Mouse (Mus musculus): ENCODE data around the gene Dusp2. TPM values are rescaled to one million over a fixed set of nuclear protein-coding genes. Genes with fewer than 3 reads are reported as not detected.

Gene Dusp2
- total and polyA plus RNA-seq, 3 experiments = 0.11 TPM; not detected in 2

- no peaks in the 10 kb centered on the region for H3K36me3 ChIP-seq (replicated peaks)
- DNase-seq (ENCODE audit: low spot score) = no peak
- ATAC-seq (ENCODE audit: extremely low read depth, insufficient number of reproducible peaks, low FRiP score, poor library complexity, severe bottlenecking) = no peak
- no peaks in the 10 kb centered on the region for H3K9me3 ChIP-seq (replicated peaks)
- H3K4me3 ChIP-seq (ENCODE audit: low read depth, low read length) = no peak overlapping the region
- no peaks in the 10 kb centered on the region; the same call in 1 of the 2 replicates for H3K4me1 ChIP-seq (ENCODE audit: insufficient read depth, low read depth, low read length)
- no peak for TF ChIP-seq GATA1 (IDR thresholded peaks at IDR 0.05; ENCODE audit: borderline replicate concordance, low read length)
- TF ChIP-seq CTCF (IDR thresholded peaks at IDR 0.05; ENCODE audit: low read depth, low read length) = no peak
- no peak for TF ChIP-seq GATA2 (IDR thresholded peaks at IDR 0.05; ENCODE audit: borderline replicate concordance, low read depth, low read length)
- no peak for TF ChIP-seq TAL1 (conservative IDR thresholded peaks at IDR 0.05; ENCODE audit: low read depth, low read length)
- TF ChIP-seq POLR2AphosphoS5 (IDR thresholded peaks at IDR 0.05; ENCODE audit: insufficient replicate concordance, low read depth, low read length) = no peak
- H3K27me3 ChIP-seq (ENCODE audit: insufficient read depth, low read length) = peaks cover 6% of the 10 kb centered on the region
These were observed 24.8 kb upstream of the Dusp2 start for GRCm38 (mm10) chr2:127311193-127311592.

- DNase-seq (ENCODE audit: low spot score) (no peak), ATAC-seq (ENCODE audit: extremely low read depth, insufficient number of reproducible peaks, low FRiP score, poor library complexity, severe bottlenecking) (no peak)
- Histone ChIP-seq H3K4me1 (ENCODE audit: insufficient read depth, low read depth, low read length) (no peaks in the 10 kb centered on the region), H3K36me3 (replicated peaks) (no peaks in the 10 kb centered on the region), H3K9me3 (replicated peaks) (no peaks in the 10 kb centered on the region), H3K27me3 (ENCODE audit: insufficient read depth, low read length) (peaks cover 15% of the 10 kb centered on the region), H3K4me3 (ENCODE audit: low read depth, low read length) (no peak overlapping the region)
- no peak for TF ChIP-seq GATA1 (IDR thresholded peaks at IDR 0.05; ENCODE audit: borderline replicate concordance, low read length)
- no peak for TF ChIP-seq CTCF (IDR thresholded peaks at IDR 0.05; ENCODE audit: low read depth, low read length)
- no peak for TF ChIP-seq POLR2AphosphoS5 (IDR thresholded peaks at IDR 0.05; ENCODE audit: insufficient replicate concordance, low read depth, low read length)
- no peak for TF ChIP-seq GATA2 (IDR thresholded peaks at IDR 0.05; ENCODE audit: borderline replicate concordance, low read depth, low read length)
- TF ChIP-seq TAL1 (conservative IDR thresholded peaks at IDR 0.05; ENCODE audit: low read depth, low read length) = no peak
These were observed 23.2 kb upstream of the Dusp2 start for GRCm38 (mm10) chr2:127312801-127313200.

GRCm38 (mm10) chr2:127313878-127314277 is 22.1 kb upstream of the Dusp2 start:
- peaks cover 19% of the 10 kb centered on the region for H3K27me3 ChIP-seq (ENCODE audit: insufficient read depth, low read length)
- no peaks in the 10 kb centered on the region for H3K4me1 ChIP-seq (ENCODE audit: insufficient read depth, low read depth, low read length)
- DNase-seq (ENCODE audit: low spot score) = no peak
- no peaks in the 10 kb centered on the region for H3K36me3 ChIP-seq (replicated peaks)
- H3K4me3 ChIP-seq (ENCODE audit: low read depth, low read length) = no peak overlapping the region
- TF ChIP-seq CTCF (IDR thresholded peaks at IDR 0.05; ENCODE audit: low read depth, low read length) (no peak), POLR2AphosphoS5 (IDR thresholded peaks at IDR 0.05; ENCODE audit: insufficient replicate concordance, low read depth, low read length) (no peak), GATA1 (IDR thresholded peaks at IDR 0.05; ENCODE audit: borderline replicate concordance, low read length) (no peak), TAL1 (conservative IDR thresholded peaks at IDR 0.05; ENCODE audit: low read depth, low read length) (no peak), GATA2 (IDR thresholded peaks at IDR 0.05; ENCODE audit: borderline replicate concordance, low read depth, low read length) (no peak)
- H3K9me3 ChIP-seq (replicated peaks) = no peaks in the 10 kb centered on the region
- ATAC-seq (ENCODE audit: extremely low read depth, insufficient number of reproducible peaks, low FRiP score, poor library complexity, severe bottlenecking) = no peak

- TF ChIP-seq GATA1 (IDR thresholded peaks at IDR 0.05; ENCODE audit: borderline replicate concordance, low read length) = no peak
- Histone ChIP-seq H3K36me3 (replicated peaks) (no peaks in the 10 kb centered on the region), H3K27me3 (ENCODE audit: insufficient read depth, low read length) (peaks cover 26% of the 10 kb centered on the region), H3K9me3 (replicated peaks) (no peaks in the 10 kb centered on the region), H3K4me3 (ENCODE audit: low read depth, low read length) (no peak overlapping the region), H3K4me1 (ENCODE audit: insufficient read depth, low read depth, low read length) (no peaks in the 10 kb centered on the region)
- no peak for DNase-seq (ENCODE audit: low spot score)
- no peak for ATAC-seq (ENCODE audit: extremely low read depth, insufficient number of reproducible peaks, low FRiP score, poor library complexity, severe bottlenecking)
These were observed 21.3 kb upstream of the Dusp2 start for GRCm38 (mm10) chr2:127314467-127315154.

DNA sequence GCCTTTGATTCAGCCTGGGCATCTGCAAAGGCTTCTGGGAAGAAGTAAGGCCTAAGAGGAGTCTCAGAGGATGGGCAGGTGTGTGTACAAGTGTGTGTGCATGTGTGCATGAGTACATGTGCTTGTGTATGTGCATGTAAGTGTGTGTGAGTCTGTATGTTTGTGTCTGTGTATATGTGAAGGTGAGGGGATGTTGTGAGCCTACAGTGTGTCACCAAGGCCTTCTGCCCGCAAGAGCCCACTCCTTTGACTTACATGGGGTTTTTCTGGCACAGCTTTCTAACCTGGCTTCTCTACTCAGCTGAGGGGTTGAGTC is 20.8 kb upstream of the Dusp2 start:
- Histone ChIP-seq H3K4me1 (ENCODE audit: insufficient read depth, low read depth, low read length) (no peaks in the 10 kb centered on the region), H3K27me3 (ENCODE audit: insufficient read depth, low read length) (peaks cover 28% of the 10 kb centered on the region), H3K9me3 (replicated peaks) (no peaks in the 10 kb centered on the region), H3K4me3 (ENCODE audit: low read depth, low read length) (no peak overlapping the region), H3K36me3 (replicated peaks) (no peaks in the 10 kb centered on the region)
- no peak for TF ChIP-seq GATA1 (IDR thresholded peaks at IDR 0.05; ENCODE audit: borderline replicate concordance, low read length)
- no peak for TF ChIP-seq TAL1 (conservative IDR thresholded peaks at IDR 0.05; ENCODE audit: low read depth, low read length)
- TF ChIP-seq POLR2AphosphoS5 (IDR thresholded peaks at IDR 0.05; ENCODE audit: insufficient replicate concordance, low read depth, low read length) = no peak
- no peak for TF ChIP-seq GATA2 (IDR thresholded peaks at IDR 0.05; ENCODE audit: borderline replicate concordance, low read depth, low read length)
- TF ChIP-seq CTCF (IDR thresholded peaks at IDR 0.05; ENCODE audit: low read depth, low read length) = no peak
- ATAC-seq (ENCODE audit: extremely low read depth, insufficient number of reproducible peaks, low FRiP score, poor library complexity, severe bottlenecking) = no peak
- no peak for DNase-seq (ENCODE audit: low spot score)

DNA sequence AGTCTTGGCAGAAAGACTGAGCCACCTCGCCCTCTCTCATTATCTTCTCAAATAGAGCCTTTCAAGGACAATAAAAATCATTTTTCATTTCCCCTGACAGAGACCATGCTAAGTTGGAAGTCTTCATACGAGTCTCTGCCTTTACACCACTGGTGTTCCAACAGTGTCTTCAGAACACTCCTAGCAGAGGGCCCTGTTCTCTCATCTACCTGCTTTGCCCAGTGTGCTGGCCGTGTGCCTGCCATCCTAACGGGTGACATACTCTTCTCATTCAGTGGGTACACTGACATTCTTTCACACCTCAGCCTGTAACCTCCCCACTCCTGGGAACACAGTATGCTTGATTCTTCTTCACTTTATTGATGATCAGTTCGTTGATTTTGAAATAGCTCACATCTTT is 19.5 kb upstream of the Dusp2 start:
- Histone ChIP-seq H3K4me1 (ENCODE audit: insufficient read depth, low read depth, low read length) (no peaks in the 10 kb centered on the region), H3K4me3 (ENCODE audit: low read depth, low read length) (no peak overlapping the region), H3K36me3 (replicated peaks) (no peaks in the 10 kb centered on the region), H3K27me3 (ENCODE audit: insufficient read depth, low read length) (peaks cover 28% of the 10 kb centered on the region), H3K9me3 (replicated peaks) (no peaks in the 10 kb centered on the region)
- no peak for DNase-seq (ENCODE audit: low spot score)
- no peak for TF ChIP-seq POLR2AphosphoS5 (IDR thresholded peaks at IDR 0.05; ENCODE audit: insufficient replicate concordance, low read depth, low read length)
- no peak for TF ChIP-seq TAL1 (conservative IDR thresholded peaks at IDR 0.05; ENCODE audit: low read depth, low read length)
- no peak for TF ChIP-seq GATA2 (IDR thresholded peaks at IDR 0.05; ENCODE audit: borderline replicate concordance, low read depth, low read length)
- no peak for TF ChIP-seq CTCF (IDR thresholded peaks at IDR 0.05; ENCODE audit: low read depth, low read length)
- TF ChIP-seq GATA1 (IDR thresholded peaks at IDR 0.05; ENCODE audit: borderline replicate concordance, low read length) = no peak
- no peak for ATAC-seq (ENCODE audit: extremely low read depth, insufficient number of reproducible peaks, low FRiP score, poor library complexity, severe bottlenecking)
